Mouse (Mus musculus): ENCODE data around the gene Stil. TPM values are rescaled to one million over a fixed set of nuclear protein-coding genes. Genes with fewer than 3 reads are reported as not detected.

Gene Stil
- total and polyA plus RNA-seq, 3 experiments: 8.1 to 11.8 (median 9.0) TPM

DNA sequence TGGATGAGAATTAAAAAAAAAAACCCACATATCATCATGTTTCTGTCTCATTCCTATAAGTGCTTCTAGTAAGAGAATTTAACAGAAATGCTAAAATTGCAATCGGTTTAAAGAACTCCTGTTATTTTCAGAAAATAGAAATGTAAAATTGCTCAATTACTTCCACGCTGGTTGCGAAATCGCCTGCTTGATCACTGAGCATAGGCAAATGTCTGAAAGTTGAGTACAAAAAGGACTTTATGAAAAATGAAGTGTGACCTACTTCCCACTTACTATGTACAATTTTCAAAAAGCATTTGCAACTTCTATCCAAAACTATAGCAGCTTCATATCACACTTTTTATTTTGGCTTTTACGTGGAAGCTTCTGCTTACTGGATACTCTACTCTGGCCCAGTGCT, 29.2 kb upstream of the Stil start:
- TF ChIP-seq MYC (IDR thresholded peaks at IDR 0.05; ENCODE audit: low read depth, low read length) (no peak), CHD2 (IDR thresholded peaks at IDR 0.05; ENCODE audit: low read length) (no peak), JUN (IDR thresholded peaks at IDR 0.05; ENCODE audit: insufficient read depth, low read depth, low read length) (no peak), EP300 (IDR thresholded peaks at IDR 0.05; ENCODE audit: low read length) (no peak), E2F4 (IDR thresholded peaks at IDR 0.05; ENCODE audit: insufficient replicate concordance, low read depth, low read length) (no peak), UBTF (IDR thresholded peaks at IDR 0.05; ENCODE audit: low read depth, low read length) (no peak), ETS1 (conservative IDR thresholded peaks at IDR 0.05; ENCODE audit: low read depth, low read length) (no peak), POLR2A (IDR thresholded peaks at IDR 0.05; ENCODE audit: low read depth, low read length) (no peak), IRF4 (IDR thresholded peaks at IDR 0.05; ENCODE audit: low read depth, low read length) (no peak), NRF1 (IDR thresholded peaks at IDR 0.05; ENCODE audit: low read depth, low read length) (no peak), MAZ (IDR thresholded peaks at IDR 0.05; ENCODE audit: low read depth, low read length) (no peak), ZMIZ1 (IDR thresholded peaks at IDR 0.05; ENCODE audit: low read depth, low read length) (no peak)
- Histone ChIP-seq H3K36me3 (replicated peaks in 1 of 2; ENCODE audit: control insufficient read depth in 1 of 2, insufficient read depth in 1 of 2, low read length in 1 of 2) (peaks cover 16 to 35% of the 10 kb centered on the region in 2 experiments), H3K27ac (ENCODE audit: insufficient read depth, low read depth) (no peak overlapping the region), H3K79me2 (replicated peaks; ENCODE audit: control insufficient read depth, extremely low read depth, insufficient read depth, poor library complexity, severe bottlenecking) (peaks cover 4% of the 10 kb centered on the region; the same call in 1 of the 2 replicates), H3K4me3 (replicated peaks in 1 of 3; ENCODE audit: low read depth in 2 of 3, low read length in 2 of 3, poor library complexity in 1 of 3) (no peak overlapping the region), H3K4me2 (ENCODE audit: insufficient read depth, low read depth, poor library complexity, severe bottlenecking) (no peak overlapping the region), H3K4me1 (ENCODE audit: control insufficient read depth in 1 of 2, insufficient read depth in 2 of 2) (peaks cover 0 to 28% of the 10 kb centered on the region in 2 experiments; a peak in 3 of 4 replicates), H3K27me3 (replicated peaks) (no peaks in the 10 kb centered on the region), H3K9ac (ENCODE audit: insufficient read depth, low read depth) (no peak overlapping the region), H3K9me3 (replicated peaks; ENCODE audit: low read length) (no peaks in the 10 kb centered on the region)
- no peak for DNase-seq (ENCODE audit: extremely low read depth)
- in situ Hi-C loops (cut with MboI; ENCODE audit: low pct_ligation_motif_present, low pct_unique_long_range_greater_than_20kb, low sequenced_read_pairs): no loop called here
- dilution Hi-C loops (cut with MboI; ENCODE audit: extremely low pct_ligation_motif_present, extremely low pct_unique_long_range_greater_than_20kb, low sequenced_read_pairs): no loop called here

DNA sequence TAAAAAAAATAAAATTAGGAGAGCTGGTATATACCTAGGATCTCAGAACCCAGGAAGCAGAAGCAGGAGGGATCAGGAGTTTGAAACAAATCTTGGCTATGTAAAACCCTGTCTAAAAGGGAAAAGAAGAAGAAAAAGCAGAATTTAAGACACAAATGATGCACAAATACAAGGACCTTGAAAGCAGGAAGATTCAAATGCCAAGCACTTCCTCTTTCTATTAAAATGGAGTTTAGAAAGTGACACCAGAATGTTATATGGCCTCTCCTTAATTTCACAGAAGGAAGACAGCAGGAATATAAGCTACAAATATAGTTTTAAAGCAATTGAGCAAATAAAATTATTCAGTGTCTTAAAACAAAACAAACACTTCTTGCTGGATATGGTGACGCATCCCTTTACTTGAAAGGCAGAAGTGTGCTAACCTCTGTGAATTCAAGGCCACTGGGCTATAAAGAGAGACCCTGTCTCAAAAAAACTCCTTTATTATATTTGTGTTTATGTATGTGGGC, 26.7 kb upstream of the Stil start:
- no peak for DNase-seq (ENCODE audit: extremely low read depth)
- H3K4me1 ChIP-seq (ENCODE audit: control insufficient read depth in 1 of 2, insufficient read depth in 2 of 2): peaks cover 0 to 47% of the 10 kb centered on the region in 2 experiments; a peak in 3 of 4 replicates
- no peak overlapping the region for H3K27ac ChIP-seq (ENCODE audit: insufficient read depth, low read depth)
- no peaks in the 10 kb centered on the region for H3K27me3 ChIP-seq (replicated peaks)
- in situ Hi-C loops (cut with MboI; ENCODE audit: low pct_ligation_motif_present, low pct_unique_long_range_greater_than_20kb, low sequenced_read_pairs): no loop called here
- H3K9me3 ChIP-seq (replicated peaks; ENCODE audit: low read length): no peaks in the 10 kb centered on the region
- H3K9ac ChIP-seq (ENCODE audit: insufficient read depth, low read depth): no peak overlapping the region
- H3K4me3 ChIP-seq (replicated peaks in 1 of 3; ENCODE audit: low read depth in 2 of 3, low read length in 2 of 3, poor library complexity in 1 of 3): no peak overlapping the region
- peaks cover 2 to 12% of the 10 kb centered on the region in 2 experiments for H3K36me3 ChIP-seq (replicated peaks in 1 of 2; ENCODE audit: control insufficient read depth in 1 of 2, insufficient read depth in 1 of 2, low read length in 1 of 2)
- no peak overlapping the region for H3K4me2 ChIP-seq (ENCODE audit: insufficient read depth, low read depth, poor library complexity, severe bottlenecking)
- H3K79me2 ChIP-seq (replicated peaks; ENCODE audit: control insufficient read depth, extremely low read depth, insufficient read depth, poor library complexity, severe bottlenecking): peaks cover 6% of the 10 kb centered on the region
- TF ChIP-seq TCF12 (IDR thresholded peaks at IDR 0.05; ENCODE audit: low read depth, low read length) (no peak), MAX (IDR thresholded peaks at IDR 0.05; ENCODE audit: low read length) (no peak), RCOR1 (conservative IDR thresholded peaks at IDR 0.05; ENCODE audit: low read depth, low read length) (no peak), EP300 (IDR thresholded peaks at IDR 0.05; ENCODE audit: low read length) (peak; percentile 37; the same call in 1 of the 2 replicates), ZKSCAN1 (IDR thresholded peaks at IDR 0.05; ENCODE audit: borderline replicate concordance, low read depth, low read length) (no peak)
- dilution Hi-C loops (cut with MboI; ENCODE audit: extremely low pct_ligation_motif_present, extremely low pct_unique_long_range_greater_than_20kb, low sequenced_read_pairs): no loop called here
